Mouse (Mus musculus) lung, postnatal 14 days (tissue): Measurements from ENCODE around the gene Spef2.

Experiments used
- DNase-seq: peaks from one replicate; pipeline ENCODE4 v3.0.0; 2021

Gene Spef2

DNA sequence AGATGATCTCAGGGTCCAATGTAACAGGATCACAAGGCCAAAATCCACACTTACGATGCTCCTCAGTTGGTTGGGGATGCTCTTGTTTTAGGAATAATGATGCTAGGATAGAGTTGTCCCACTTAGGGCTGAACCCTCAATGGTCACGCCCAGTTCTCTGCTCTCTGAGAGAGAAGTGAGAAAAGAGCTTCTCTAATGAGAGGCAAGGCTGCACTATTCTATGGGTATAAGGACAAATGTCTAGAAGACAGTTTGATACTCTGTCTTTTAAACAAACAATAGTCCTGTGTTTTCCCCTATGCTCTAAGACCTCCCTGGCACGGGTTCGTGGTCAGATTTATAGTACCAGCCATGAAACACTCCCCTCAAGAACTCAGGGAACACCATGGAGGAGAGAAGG lies 218.6 kb downstream of the Spef2 start, which contains the start of gene Il7r:
Gene Il7r (minus strand): TSS at position 101 of the 400 bp plus-strand sequence.
- DNase-seq, result no peak

GRCm38 (mm10) chr15:9529646-9530045 lies 219.0 kb downstream of the Spef2 start:
- no peak for DNase-seq
